Mouse (Mus musculus) embryonic facial prominence, embryonic 10.5 days (tissue): ENCODE data around the gene Ptprg. TPM values are rescaled to one million over a fixed set of nuclear protein-coding genes. Genes with fewer than 3 reads are reported as not detected.
A peak's percentile ranks its signal among the peaks of the same experiment; 100 is the strongest.

Experiments used
- DNase-seq: peaks from one replicate; pipeline ENCODE4 v3.0.0-alpha.2; 2017; ENCODE audit warnings: low spot score
- H3K27ac ChIP-seq: fragments of 300-500 bp; sonication (generic); replicated peaks from 2 replicates; pipeline ENCODE4 v1.5.1; 2016; ENCODE audit warnings: mild to moderate bottlenecking
- H3K27me3 ChIP-seq: fragments of 300-500 bp; sonication (generic); replicated peaks from 2 replicates; pipeline ENCODE4 v1.6.1; 2016; ENCODE audit warnings: low read depth, mild to moderate bottlenecking; ENCODE audit not compliant: poor library complexity, severe bottlenecking
- H3K36me3 ChIP-seq: fragments of 300-500 bp; sonication (generic); replicated peaks from 2 replicates; pipeline ENCODE4 v1.6.1; 2016; ENCODE audit warnings: mild to moderate bottlenecking, moderate library complexity
- H3K4me1 ChIP-seq: fragments of 300-500 bp; sonication (generic); 2 replicates; pipeline ENCODE4 v1.6.1; 2016
- H3K4me3 ChIP-seq: fragments of 300-500 bp; sonication (generic); 2 replicates; pipeline ENCODE4 v1.5.1; 2016; ENCODE audit warnings: mild to moderate bottlenecking, moderate library complexity
- H3K9me3 ChIP-seq: fragments of 300-500 bp; sonication (generic); 2 replicates; pipeline ENCODE4 v1.6.1; 2016; ENCODE audit warnings: mild to moderate bottlenecking
- WGBS: fragments of 180-500 bp; shearing (Covaris S2); methylation state at CpG from one replicate; pipeline ENCODE4 v1.1.7; 2016; 5-methylcytosine and 5-hydroxymethylcytosine counted together
- polyA plus RNA-seq: library from polyadenylated mRNA; unstranded; fragments of >200 nt; fragmentation: Nextera tagmentation; extraction: Ambion mirVana; gene quantifications from 2 replicates; pipeline ENCODE4 v1.2.1, GENCODE M21; 2016

Gene Ptprg
- polyA plus RNA-seq, 1 experiment from 2014 or later = 40.7 TPM

DNA sequence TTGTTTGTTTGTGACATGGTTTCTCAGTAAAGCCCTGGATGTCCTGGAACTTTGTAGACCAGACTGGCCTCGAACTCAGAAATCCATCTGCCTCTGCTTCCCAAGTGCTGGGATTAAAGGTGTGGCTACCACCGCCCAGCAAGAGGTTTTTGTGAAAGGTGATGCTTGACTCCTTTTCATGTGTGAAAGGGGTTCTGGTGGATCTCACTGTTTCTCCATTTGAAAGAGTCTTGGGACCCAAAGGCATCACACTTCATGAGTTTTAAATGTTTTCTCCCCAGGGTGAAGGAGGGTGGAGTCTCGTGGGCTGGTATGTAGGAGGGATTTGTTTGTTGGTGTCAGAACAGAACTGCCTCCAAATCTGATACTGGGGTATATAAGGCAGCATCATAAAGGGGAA lies 126.4 kb downstream of the Ptprg start:
- no peaks in the 10 kb centered on the region for H3K27me3 ChIP-seq
- H3K4me3 ChIP-seq = no peak overlapping the region
- H3K4me1 ChIP-seq = peaks cover 43% of the 10 kb centered on the region
- no peaks in the 10 kb centered on the region for H3K9me3 ChIP-seq
- no peak overlapping the region for H3K27ac ChIP-seq
- WGBS = 72% methylated on average over 3 of the region's 3 CpGs
- no peak for DNase-seq
- no peaks in the 10 kb centered on the region for H3K36me3 ChIP-seq

DNA sequence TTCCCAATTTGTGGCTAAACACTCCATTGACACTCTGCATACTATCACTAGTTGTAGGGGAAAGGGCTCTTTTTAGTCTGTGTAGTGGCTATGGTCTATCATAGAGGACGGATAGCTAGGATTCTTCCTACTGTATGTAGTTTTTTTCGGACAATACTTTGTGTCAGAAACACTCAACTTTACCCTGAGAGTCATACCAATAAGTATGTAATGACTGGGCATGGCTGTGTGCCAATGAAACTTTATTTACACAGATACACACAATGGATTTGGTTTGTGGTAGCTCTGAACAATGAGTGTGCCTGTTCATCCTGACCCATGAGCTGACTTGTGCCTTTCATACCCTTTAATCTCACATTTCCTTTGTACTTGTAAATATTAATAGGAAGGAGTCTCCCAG lies 127.3 kb downstream of the Ptprg start:
- no peak for DNase-seq
- WGBS = 89% methylated on average over 2 of the region's 2 CpGs
- no peak overlapping the region for H3K4me3 ChIP-seq
- no peaks in the 10 kb centered on the region for H3K36me3 ChIP-seq
- peaks cover 44% of the 10 kb centered on the region for H3K4me1 ChIP-seq
- no peak overlapping the region for H3K27ac ChIP-seq
- H3K9me3 ChIP-seq = no peaks in the 10 kb centered on the region
- no peaks in the 10 kb centered on the region for H3K27me3 ChIP-seq

DNA sequence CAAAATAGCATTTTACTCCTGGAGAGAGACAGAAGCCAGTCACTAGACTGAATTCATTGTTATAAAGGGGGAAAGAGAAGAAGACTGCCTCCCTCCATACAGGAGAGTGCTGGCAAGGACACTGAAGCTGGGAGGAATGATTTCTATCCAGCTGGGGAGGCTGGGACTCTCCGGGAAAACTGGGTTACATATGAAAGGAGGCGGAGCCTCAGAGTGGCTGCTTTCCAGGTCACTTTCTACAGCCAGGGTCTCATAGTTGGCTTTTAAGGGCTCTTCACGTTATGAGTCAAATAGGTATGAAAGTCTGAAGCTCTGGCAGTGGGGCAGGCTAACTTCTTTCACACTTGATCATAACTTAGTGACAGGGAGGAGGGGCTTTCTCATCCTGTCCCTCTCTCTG lies 129.1 kb downstream of the Ptprg start:
- DNase-seq = no peak
- Histone ChIP-seq H3K27me3 (no peaks in the 10 kb centered on the region), H3K9me3 (no peaks in the 10 kb centered on the region), H3K4me1 (peaks cover 44% of the 10 kb centered on the region), H3K4me3 (no peak overlapping the region), H3K36me3 (no peaks in the 10 kb centered on the region), H3K27ac (0 out of 2 replicates have a peak overlapping the region, but pooled peaks have one; percentile 1)
- 34% methylated on average over 3 of the region's 3 CpGs for WGBS

DNA sequence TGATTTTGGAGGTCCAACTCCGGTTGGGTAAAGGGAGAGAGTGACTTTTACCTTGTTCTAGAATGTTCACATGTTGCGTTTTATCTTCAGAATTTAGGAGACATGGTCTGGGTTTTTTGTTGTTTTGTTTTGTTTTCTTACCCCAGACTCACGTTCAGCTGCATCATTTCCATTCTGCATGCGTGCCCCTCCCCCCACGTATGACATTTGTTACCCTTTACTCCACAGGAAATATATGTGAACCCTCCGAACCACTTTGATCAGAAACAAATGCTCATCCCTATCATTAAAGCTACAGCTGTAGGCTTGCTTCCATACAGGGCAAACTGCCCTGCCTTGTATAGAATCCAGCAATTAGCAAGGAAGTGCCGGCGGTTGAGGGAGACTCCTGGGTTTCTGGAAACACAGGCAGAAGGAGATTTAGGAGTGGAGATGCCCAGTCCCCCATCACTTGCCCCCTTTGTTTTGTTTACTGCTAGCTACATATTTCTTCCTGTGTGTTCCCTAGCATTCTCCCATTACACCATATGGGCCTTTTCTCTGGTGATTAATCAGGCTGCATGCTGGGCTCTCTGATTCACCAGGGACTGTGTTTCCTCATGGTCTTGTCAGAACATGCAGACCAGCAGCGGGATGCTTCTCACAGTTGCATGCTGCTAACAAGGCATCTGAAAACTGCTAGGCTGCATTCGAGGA lies 130.2 kb downstream of the Ptprg start:
- H3K9me3 ChIP-seq = no peaks in the 10 kb centered on the region
- H3K36me3 ChIP-seq = no peaks in the 10 kb centered on the region
- H3K4me3 ChIP-seq = no peak overlapping the region; the same call in 1 of the 2 replicates
- no peaks in the 10 kb centered on the region for H3K27me3 ChIP-seq
- DNase-seq = peak; percentile 36
- H3K27ac ChIP-seq = peak overlapping the region; percentile 41
- WGBS = 32% methylated on average over 10 of the region's 10 CpGs
- peaks cover 48% of the 10 kb centered on the region for H3K4me1 ChIP-seq

DNA sequence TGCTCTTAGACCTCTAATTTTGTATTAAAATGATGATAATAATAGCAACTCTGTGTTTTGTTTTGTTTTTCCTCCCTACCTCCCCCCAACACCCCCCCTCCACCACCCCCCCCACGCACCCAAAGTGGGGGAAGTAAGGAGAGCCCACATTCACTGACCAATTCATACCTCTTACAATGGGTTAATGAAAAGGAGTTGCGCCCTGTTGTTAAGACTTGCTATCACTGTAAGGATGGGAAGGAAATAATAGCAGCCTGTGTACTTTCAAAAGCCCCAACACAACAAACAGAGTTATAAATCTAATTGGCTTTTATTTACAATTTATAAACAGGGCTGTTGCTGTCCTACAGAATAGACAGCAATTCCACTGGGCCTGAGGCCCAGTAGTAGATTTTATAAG lies 130.8 kb downstream of the Ptprg start:
- H3K27ac ChIP-seq = peak overlapping the region; percentile 41; the same call in 1 of the 2 replicates
- H3K36me3 ChIP-seq = no peaks in the 10 kb centered on the region
- H3K4me3 ChIP-seq = no peak overlapping the region
- no peak for DNase-seq
- WGBS = 52% methylated on average over 2 of the region's 2 CpGs
- H3K27me3 ChIP-seq = no peaks in the 10 kb centered on the region
- H3K4me1 ChIP-seq = peaks cover 51% of the 10 kb centered on the region
- no peaks in the 10 kb centered on the region for H3K9me3 ChIP-seq

DNA sequence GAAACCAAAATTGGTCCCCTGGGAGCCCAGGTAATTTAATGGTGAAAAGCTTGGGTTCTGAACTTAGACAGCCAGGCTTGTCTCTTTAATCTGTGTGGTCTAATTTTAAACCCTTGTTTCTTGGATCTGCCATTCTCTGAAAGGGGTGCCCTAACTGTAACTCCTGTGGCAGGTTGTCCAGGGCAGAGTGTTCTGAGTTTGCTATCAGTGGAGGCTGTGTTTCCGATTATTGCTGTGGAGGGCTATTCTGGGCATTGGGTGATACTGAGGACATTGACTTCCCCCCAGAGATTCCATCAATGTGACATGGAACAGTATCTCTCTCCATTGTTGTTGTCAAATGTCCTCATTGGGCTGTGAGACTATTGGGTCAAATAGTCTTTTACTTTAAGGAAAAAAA lies 134.2 kb downstream of the Ptprg start:
- no peak for DNase-seq
- H3K4me3 ChIP-seq = no peak overlapping the region
- no peak overlapping the region for H3K27ac ChIP-seq
- H3K27me3 ChIP-seq = no peaks in the 10 kb centered on the region
- WGBS = 75% methylated on average over 1 of the region's 1 CpGs
- no peaks in the 10 kb centered on the region for H3K9me3 ChIP-seq
- peaks cover 43% of the 10 kb centered on the region for H3K4me1 ChIP-seq
- no peaks in the 10 kb centered on the region for H3K36me3 ChIP-seq

DNA sequence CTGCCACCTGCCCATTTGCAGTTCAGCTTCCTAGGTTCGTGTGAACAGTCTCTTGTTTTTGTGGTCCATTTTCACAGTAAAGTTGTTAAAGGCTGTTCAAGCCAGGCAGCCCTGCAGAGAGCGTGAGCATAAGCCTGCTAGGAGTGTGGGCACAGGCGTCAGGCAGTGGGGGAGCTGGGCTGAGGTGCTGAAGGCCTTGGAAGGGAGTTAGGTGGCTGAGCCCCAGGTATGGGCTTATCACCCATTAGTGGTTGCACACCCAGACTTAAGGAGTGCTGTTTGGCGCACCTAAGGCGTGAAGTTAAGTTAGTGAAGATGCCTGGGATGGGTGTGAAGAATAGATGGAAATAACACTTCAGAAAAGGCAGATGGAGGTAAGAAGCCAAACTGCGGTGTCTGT lies 134.8 kb downstream of the Ptprg start:
- Histone ChIP-seq H3K9me3 (no peaks in the 10 kb centered on the region), H3K27ac (no peak overlapping the region), H3K4me1 (peaks cover 37% of the 10 kb centered on the region), H3K36me3 (no peaks in the 10 kb centered on the region), H3K4me3 (no peak overlapping the region), H3K27me3 (no peaks in the 10 kb centered on the region)
- 80% methylated on average over 6 of the region's 6 CpGs for WGBS
- DNase-seq = no peak

DNA sequence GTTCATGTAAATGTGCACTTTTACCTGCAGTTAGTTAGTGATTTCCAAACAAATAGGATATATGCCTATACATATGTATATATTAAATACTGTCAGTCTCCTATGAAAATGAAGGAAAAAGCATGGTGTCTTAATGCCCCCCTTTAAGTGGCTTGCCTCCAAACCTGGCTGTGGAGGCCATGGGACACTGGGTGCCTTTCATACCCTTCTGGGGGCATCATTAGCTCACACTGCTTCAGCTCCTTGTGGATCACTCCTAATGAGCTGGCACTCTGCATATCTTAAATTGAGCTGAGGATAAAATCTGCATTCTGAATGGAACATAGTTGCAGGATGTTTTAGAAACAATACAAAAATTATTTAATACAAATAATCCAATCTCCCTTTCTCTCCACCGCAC lies 136.7 kb downstream of the Ptprg start:
- no peak overlapping the region for H3K27ac ChIP-seq
- H3K4me3 ChIP-seq = no peak overlapping the region
- DNase-seq = no peak
- H3K27me3 ChIP-seq = no peaks in the 10 kb centered on the region
- WGBS = 96% methylated on average over 1 of the region's 1 CpGs
- H3K36me3 ChIP-seq = no peaks in the 10 kb centered on the region
- H3K9me3 ChIP-seq = no peaks in the 10 kb centered on the region
- H3K4me1 ChIP-seq = peaks cover 21% of the 10 kb centered on the region; the same call in 1 of the 2 replicates

DNA sequence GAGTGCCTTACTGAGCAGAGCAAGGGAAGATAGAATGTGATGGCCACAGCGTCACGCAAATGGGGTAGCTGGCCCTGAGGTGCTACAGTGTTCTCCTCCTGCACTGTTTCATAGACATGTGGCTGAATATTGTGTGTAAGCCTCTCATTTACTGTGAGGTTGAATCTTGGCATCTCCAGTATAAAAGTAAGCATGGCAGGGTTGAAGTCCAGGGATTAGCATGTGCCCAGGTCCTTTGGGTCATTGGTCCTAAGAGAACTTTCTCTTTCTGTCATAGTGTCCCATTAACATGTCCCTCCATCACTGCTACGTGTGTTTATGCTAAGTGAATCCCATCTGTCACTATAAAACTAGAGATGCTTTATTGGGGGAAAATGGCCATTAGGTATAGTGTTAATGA lies 138.2 kb downstream of the Ptprg start:
- H3K4me3 ChIP-seq = no peak overlapping the region
- DNase-seq = no peak
- H3K27ac ChIP-seq = no peak overlapping the region
- H3K4me1 ChIP-seq = peaks cover 29% of the 10 kb centered on the region
- no peaks in the 10 kb centered on the region for H3K36me3 ChIP-seq
- 94% methylated on average over 3 of the region's 3 CpGs for WGBS
- no peaks in the 10 kb centered on the region for H3K27me3 ChIP-seq
- no peaks in the 10 kb centered on the region for H3K9me3 ChIP-seq

DNA sequence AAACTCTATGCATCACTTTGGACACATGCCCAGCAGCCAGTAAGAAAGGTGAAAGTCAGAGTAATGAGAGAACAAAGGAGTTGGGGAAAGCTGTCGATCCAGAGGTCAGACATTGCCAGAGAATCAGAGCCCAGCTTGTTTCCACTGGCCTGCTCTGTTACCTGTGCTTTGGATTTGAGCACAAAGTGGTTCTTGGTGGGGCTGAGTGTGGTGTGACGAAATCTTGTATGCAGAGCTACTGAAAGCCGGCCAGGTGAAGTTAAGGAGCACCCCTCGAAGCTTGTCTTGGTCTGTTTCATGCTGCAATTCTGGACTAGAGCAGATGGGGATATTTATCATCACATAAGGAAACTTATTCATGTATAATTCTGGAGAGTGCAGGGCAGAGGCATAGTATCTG lies 145.5 kb downstream of the Ptprg start:
- no peak for DNase-seq
- 82% methylated on average over 4 of the region's 4 CpGs for WGBS
- Histone ChIP-seq H3K9me3 (no peaks in the 10 kb centered on the region), H3K4me1 (peaks cover 47% of the 10 kb centered on the region), H3K27ac (no peak overlapping the region), H3K4me3 (no peak overlapping the region), H3K36me3 (no peaks in the 10 kb centered on the region), H3K27me3 (no peaks in the 10 kb centered on the region)

DNA sequence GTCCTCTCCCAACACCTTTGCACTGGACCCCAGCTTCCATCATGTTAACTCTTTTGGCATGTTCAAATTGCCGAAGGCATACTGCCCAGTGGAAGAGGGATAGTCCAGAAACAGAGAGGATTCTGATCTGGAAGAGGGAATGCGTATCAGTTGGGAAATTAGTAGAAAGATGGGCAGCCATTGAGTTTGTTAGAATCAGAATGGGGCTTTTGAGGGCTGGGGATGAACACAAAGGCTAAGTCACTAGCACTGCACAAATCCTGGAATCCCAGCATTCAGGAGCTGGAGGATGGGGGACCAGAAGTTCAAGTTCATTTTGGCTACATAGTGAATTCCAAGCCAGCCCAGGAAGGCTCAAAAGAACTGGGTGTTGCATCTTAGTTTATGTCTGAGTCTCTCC lies 146.3 kb downstream of the Ptprg start:
- Histone ChIP-seq H3K4me1 (peaks cover 53% of the 10 kb centered on the region), H3K36me3 (no peaks in the 10 kb centered on the region), H3K27ac (no peak overlapping the region), H3K4me3 (no peak overlapping the region), H3K9me3 (no peaks in the 10 kb centered on the region), H3K27me3 (no peaks in the 10 kb centered on the region)
- WGBS = 86% methylated on average over 2 of the region's 2 CpGs
- DNase-seq = no peak

DNA sequence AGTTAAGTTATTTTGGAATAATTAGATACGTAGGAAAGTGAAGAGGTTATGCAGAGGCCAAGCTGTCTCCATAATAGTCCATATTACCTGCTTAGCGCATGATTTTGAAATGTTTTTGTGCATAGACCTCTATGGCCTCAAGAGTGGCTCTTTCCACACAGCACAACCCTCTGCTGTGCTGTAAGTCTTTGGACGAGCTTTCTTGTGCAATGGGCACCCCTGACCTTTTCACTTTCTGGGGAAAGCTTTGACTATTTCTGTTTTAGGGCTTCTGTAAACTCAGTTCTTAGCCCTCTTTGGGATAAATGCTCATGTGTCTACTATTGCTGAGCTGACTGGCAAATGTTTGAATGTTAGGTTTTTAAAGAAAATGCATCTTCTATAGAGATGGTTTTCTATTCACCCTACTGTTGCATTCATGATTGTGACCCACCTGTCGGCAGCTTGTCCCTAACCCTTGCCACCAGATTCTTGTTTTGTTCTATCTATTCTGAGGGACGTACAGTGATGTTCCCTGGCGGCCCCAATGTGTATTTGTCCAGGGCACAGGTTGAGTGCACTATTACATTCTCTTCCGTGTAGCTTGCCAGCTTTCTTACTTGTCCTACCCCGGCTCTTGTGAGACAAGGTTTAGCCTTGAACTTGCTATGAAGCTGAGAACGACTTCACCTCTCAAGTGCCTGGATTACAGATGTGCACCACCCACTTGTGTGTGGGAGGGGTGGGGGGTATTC lies 148.4 kb downstream of the Ptprg start:
- H3K27ac ChIP-seq = peak overlapping the region; percentile 72
- H3K36me3 ChIP-seq = no peaks in the 10 kb centered on the region
- DNase-seq = no peak
- H3K4me1 ChIP-seq = peaks cover 50% of the 10 kb centered on the region
- WGBS = 85% methylated on average over 9 of the region's 9 CpGs
- H3K27me3 ChIP-seq = no peaks in the 10 kb centered on the region
- H3K9me3 ChIP-seq = no peaks in the 10 kb centered on the region
- H3K4me3 ChIP-seq = no peak overlapping the region
